Mouse (Mus musculus) MEL (cell line): Measurements from ENCODE around the gene Slx1b. TPM values are rescaled to one million over a fixed set of nuclear protein-coding genes. Genes with fewer than 3 reads are reported as not detected.

ENCODE experiments used
- DNase-seq: peaks from one replicate; pipeline ENCODE4 v3.0.0; 2011; ENCODE audit warnings: low read depth, low spot score
- H3K27ac ChIP-seq: 2 replicates; pipeline ENCODE4 v1.5.1; 2012; ENCODE audit warnings: low read depth, mild to moderate bottlenecking, control low read depth, low read length, moderate library complexity; ENCODE audit not compliant: control insufficient read depth
- H3K27me3 ChIP-seq, 2 experiments: fragments of 150-350 bp in 1 of 2; sonication (generic) in 1 of 2; 2 replicates each; pipeline ENCODE4 v1.6.1; 2012; ENCODE audit warnings: low read length in 2 of 2, mild to moderate bottlenecking in 2 of 2, improper control_type of control experiment in 1 of 2, moderate library complexity in 1 of 2; ENCODE audit not compliant: insufficient read depth in 2 of 2, control insufficient read depth in 1 of 2
- H3K36me3 ChIP-seq, 2 experiments: 2 replicates each; pipeline ENCODE4 v1.6.1; 2012 to 2014; ENCODE audit warnings: low read length in 2 of 2, improper control_type of control experiment in 1 of 2, inconsistent platforms in 1 of 2, mild to moderate bottlenecking in 1 of 2; ENCODE audit not compliant: insufficient read depth in 2 of 2, control insufficient read depth in 1 of 2
- H3K4me1 ChIP-seq, 2 experiments: fragments of 150-350 bp in 1 of 2; sonication (generic) in 1 of 2; 2 replicates each; pipeline ENCODE4 v1.6.1; 2012; ENCODE audit warnings: low read length in 2 of 2, improper control_type of control experiment in 1 of 2, mild to moderate bottlenecking in 1 of 2; ENCODE audit not compliant: insufficient read depth in 2 of 2, control insufficient read depth in 1 of 2
- H3K4me3 ChIP-seq, 2 experiments: fragments of 150-350 bp in 1 of 2; sonication (generic) in 1 of 2; 2 replicates each; pipeline ENCODE4 v1.5.1; 2012; ENCODE audit warnings: low read depth in 2 of 2, low read length in 2 of 2, mild to moderate bottlenecking in 2 of 2, moderate library complexity in 2 of 2, control low read depth in 1 of 2, improper control_type of control experiment in 1 of 2; ENCODE audit not compliant: control insufficient read depth in 1 of 2, insufficient read depth in 1 of 2
- H3K79me2 ChIP-seq: 2 replicates; pipeline ENCODE4 v1.6.1; 2012; ENCODE audit warnings: mild to moderate bottlenecking, low read length, moderate library complexity; ENCODE audit not compliant: control insufficient read depth, poor library complexity, insufficient read depth
- H3K9ac ChIP-seq: 2 replicates; pipeline ENCODE4 v1.6.1; 2012; ENCODE audit warnings: low read depth, mild to moderate bottlenecking, control low read depth, low read length, moderate library complexity; ENCODE audit not compliant: control insufficient read depth, poor library complexity, severe bottlenecking
- H3K9me3 ChIP-seq: fragments of 150-350 bp; sonication (generic); replicated peaks from 2 replicates; pipeline ENCODE4 v1.6.1; 2012; ENCODE audit warnings: mild to moderate bottlenecking, low read length, improper control_type of control experiment, moderate library complexity; ENCODE audit not compliant: insufficient read depth
- BHLHE40 ChIP-seq: IDR thresholded peaks from 2 replicates; pipeline ENCODE4 v1.6.1; 2012; ENCODE audit warnings: low read depth, mild to moderate bottlenecking, inconsistent platforms, low read length, improper control_type of control experiment, borderline replicate concordance
- CHD2 ChIP-seq: IDR thresholded peaks from 2 replicates; pipeline ENCODE4 v1.6.1; 2011; ENCODE audit warnings: low read length, improper control_type of control experiment
- CTCF ChIP-seq, 3 experiments: IDR thresholded peaks in 2 of 3; conservative IDR thresholded peaks in 1 of 3; 2 replicates each; pipeline ENCODE4 v1.5.1; 2011 to 2012; ENCODE audit warnings: low read length in 3 of 3, low read depth in 2 of 3, mild to moderate bottlenecking in 2 of 3, improper control_type of control experiment in 1 of 3, inconsistent platforms in 1 of 3, mixed read lengths in 1 of 3, moderate library complexity in 1 of 3; ENCODE audit not compliant: control insufficient read depth in 1 of 3, insufficient read depth in 1 of 3, poor library complexity in 1 of 3, severe bottlenecking in 1 of 3
- E2F4 ChIP-seq: IDR thresholded peaks from 2 replicates; pipeline ENCODE4 v1.6.1; 2011; ENCODE audit warnings: low read depth, low read length, improper control_type of control experiment, borderline replicate concordance
- EP300 ChIP-seq, 2 experiments: IDR thresholded peaks; 2 replicates each; pipeline ENCODE4 v1.6.1; 2011; ENCODE audit warnings: improper control_type of control experiment in 2 of 2, low read length in 2 of 2, low read depth in 1 of 2, mild to moderate bottlenecking in 1 of 2
- GABPA ChIP-seq: IDR thresholded peaks from 2 replicates; pipeline ENCODE4 v1.6.1; 2012; ENCODE audit warnings: low read depth, mild to moderate bottlenecking, inconsistent platforms, low read length, improper control_type of control experiment, moderate library complexity
- GATA1 ChIP-seq: IDR thresholded peaks from 2 replicates; pipeline ENCODE4 v1.6.1; 2011; ENCODE audit warnings: low read depth, low read length, improper control_type of control experiment
- HCFC1 ChIP-seq: IDR thresholded peaks from 2 replicates; pipeline ENCODE4 v1.6.1; 2012; ENCODE audit warnings: low read depth, mild to moderate bottlenecking, inconsistent platforms, low read length, improper control_type of control experiment, moderate library complexity
- JUND ChIP-seq: IDR thresholded peaks from 2 replicates; pipeline ENCODE4 v1.6.1; 2011; ENCODE audit warnings: low read depth, mild to moderate bottlenecking, improper control_type of control experiment, low read length
- KAT2A ChIP-seq: conservative IDR thresholded peaks from 2 replicates; pipeline ENCODE4 v1.6.1; 2012; ENCODE audit warnings: low read depth, low read length, improper control_type of control experiment, inconsistent platforms
- MAFK ChIP-seq: IDR thresholded peaks from 2 replicates; pipeline ENCODE4 v1.6.1; 2011; ENCODE audit warnings: low read depth, mild to moderate bottlenecking, low read length, improper control_type of control experiment, borderline replicate concordance
- MAX ChIP-seq: IDR thresholded peaks from 2 replicates; pipeline ENCODE4 v1.6.1; 2011; ENCODE audit warnings: low read length, improper control_type of control experiment
- MXI1 ChIP-seq: IDR thresholded peaks from 2 replicates; pipeline ENCODE4 v1.6.1; 2011; ENCODE audit warnings: mild to moderate bottlenecking, low read depth, low read length, improper control_type of control experiment
- MYB ChIP-seq: IDR thresholded peaks from 2 replicates; pipeline ENCODE4 v1.6.1; 2011; ENCODE audit warnings: mild to moderate bottlenecking, low read depth, low read length, improper control_type of control experiment
- MYC ChIP-seq: IDR thresholded peaks from 2 replicates; pipeline ENCODE4 v1.6.1; 2011; ENCODE audit warnings: low read depth, mild to moderate bottlenecking, low read length, improper control_type of control experiment, moderate library complexity
- NELFE ChIP-seq: IDR thresholded peaks from 2 replicates; pipeline ENCODE4 v1.6.1; 2011; ENCODE audit warnings: low read depth, low read length, improper control_type of control experiment
- NRF1 ChIP-seq: IDR thresholded peaks from 2 replicates; pipeline ENCODE4 v1.6.1; 2014; ENCODE audit warnings: low read depth, mild to moderate bottlenecking, inconsistent platforms, low read length, improper control_type of control experiment, moderate library complexity; ENCODE audit not compliant: poor library complexity, insufficient read depth, severe bottlenecking
- POLR2A ChIP-seq, 2 experiments: IDR thresholded peaks; 2 replicates each; pipeline ENCODE4 v1.6.1; 2011 to 2012; ENCODE audit warnings: low read length in 2 of 2, mild to moderate bottlenecking in 2 of 2, control low read depth in 1 of 2, improper control_type of control experiment in 1 of 2, low read depth in 1 of 2, moderate library complexity in 1 of 2; ENCODE audit not compliant: control insufficient read depth in 1 of 2, insufficient read depth in 1 of 2, poor library complexity in 1 of 2
- POLR2AphosphoS2 ChIP-seq: IDR thresholded peaks from 2 replicates; pipeline ENCODE4 v1.6.1; 2011; ENCODE audit warnings: low read length, improper control_type of control experiment
- RCOR1 ChIP-seq: IDR thresholded peaks from 2 replicates; pipeline ENCODE4 v1.6.1; 2012; ENCODE audit warnings: low read depth, mild to moderate bottlenecking, inconsistent platforms, low read length, improper control_type of control experiment
- SIN3A ChIP-seq: IDR thresholded peaks from 2 replicates; pipeline ENCODE4 v1.6.1; 2012; ENCODE audit warnings: low read length, improper control_type of control experiment, inconsistent platforms
- TAL1 ChIP-seq: IDR thresholded peaks from 2 replicates; pipeline ENCODE4 v1.6.1; 2012; ENCODE audit warnings: mild to moderate bottlenecking, inconsistent platforms, low read length, moderate library complexity, mixed read lengths
- TCF12 ChIP-seq: IDR thresholded peaks from 2 replicates; pipeline ENCODE4 v1.6.1; 2014; ENCODE audit warnings: low read depth, mild to moderate bottlenecking, inconsistent platforms, low read length, improper control_type of control experiment, moderate library complexity
- UBTF ChIP-seq: IDR thresholded peaks from 2 replicates; pipeline ENCODE4 v1.6.1; 2012; ENCODE audit warnings: low read depth, mild to moderate bottlenecking, inconsistent platforms, low read length, improper control_type of control experiment, moderate library complexity, borderline replicate concordance; ENCODE audit not compliant: insufficient read depth
- USF1 ChIP-seq: IDR thresholded peaks from 2 replicates; pipeline ENCODE4 v1.6.1; 2014; ENCODE audit warnings: low read depth, mild to moderate bottlenecking, inconsistent platforms, low read length, improper control_type of control experiment, moderate library complexity
- USF2 ChIP-seq, 2 experiments: IDR thresholded peaks; 2 replicates each; pipeline ENCODE4 v1.6.1; 2011 to 2012; ENCODE audit warnings: improper control_type of control experiment in 2 of 2, low read length in 2 of 2, borderline replicate concordance in 1 of 2, inconsistent platforms in 1 of 2, low read depth in 1 of 2, mild to moderate bottlenecking in 1 of 2; ENCODE audit not compliant: insufficient read depth in 1 of 2
- ZKSCAN1 ChIP-seq: IDR thresholded peaks from 2 replicates; pipeline ENCODE4 v1.6.1; 2012; ENCODE audit warnings: low read depth, mild to moderate bottlenecking, inconsistent platforms, low read length, improper control_type of control experiment, moderate library complexity
- ZMIZ1 ChIP-seq: IDR thresholded peaks from 2 replicates; pipeline ENCODE4 v1.6.1; 2012; ENCODE audit warnings: low read depth, mild to moderate bottlenecking, inconsistent platforms, low read length, improper control_type of control experiment, moderate library complexity
- polyA plus RNA-seq, 2 experiments: library from polyadenylated mRNA; stranded (reverse) in 1 of 2; unstranded in 1 of 2; fragments of >175 nt in 1 of 2; fragments of >200 nt in 1 of 2; gene quantifications; 2 replicates each; pipeline versions ENCODE4 v1.2.1 to v1.2.4; 2012; ENCODE audit warnings: low replicate concordance in 2 of 2, low read depth in 1 of 2; ENCODE audit not compliant: insufficient read length in 2 of 2, insufficient read depth in 1 of 2, missing spikeins in 1 of 2
- total RNA-seq: library from RNA; depleted of rRNA; stranded (reverse); fragments of 300-350 nt; gene quantifications from 2 replicates; pipeline ENCODE4 v1.2.3, GENCODE M21; 2012

The Slx1b gene
- total and polyA plus RNA-seq, 3 experiments, result 4.6 to 10.2 TPM; not detected in 1

- H3K9ac ChIP-seq, result peak overlapping the region; percentile 76
- H3K9me3 ChIP-seq, result no peaks in the 10 kb centered on the region
- H3K79me2 ChIP-seq, result peaks cover 35% of the 10 kb centered on the region
- peaks cover 11 to 39% of the 10 kb centered on the region in 2 experiments; a peak in 3 of 4 replicates for H3K4me1 ChIP-seq
- peak overlapping the region; percentile 93 for H3K27ac ChIP-seq
- DNase-seq, result no peak
- peak overlapping the region in 1 of 2 experiments; percentile 6; a peak in 1 of 4 replicates for H3K4me3 ChIP-seq
- H3K27me3 ChIP-seq, result no peaks in the 10 kb centered on the region
- H3K36me3 ChIP-seq, result peaks cover 0 to 30% of the 10 kb centered on the region in 2 experiments; a peak in 2 of 4 replicates
- TF ChIP-seq CTCF (IDR thresholded peaks at IDR 0.05 in 2 of 3, conservative IDR thresholded peaks at IDR 0.05 in 1 of 3; ENCODE audit: control insufficient read depth in 1 of 3, insufficient read depth in 1 of 3, low read depth in 2 of 3, low read length in 3 of 3, poor library complexity in 1 of 3, severe bottlenecking in 1 of 3) (no peak), POLR2A (IDR thresholded peaks at IDR 0.05; ENCODE audit: control insufficient read depth in 1 of 2, insufficient read depth in 1 of 2, low read depth in 1 of 2, low read length in 2 of 2, poor library complexity in 1 of 2) (peak in 1 of 2 experiments; percentile 13; a peak in 1 of 4 replicates)
These were observed 6.2 kb upstream of the Slx1b start for GRCm38 (mm10) chr7:126701559-126702357.

GRCm38 (mm10) chr7:126701070-126701469, 5.5 kb upstream of the Slx1b start:
- peak overlapping the region; percentile 27; the same call in 1 of the 2 replicates for H3K27ac ChIP-seq
- peaks cover 0 to 32% of the 10 kb centered on the region in 2 experiments; a peak in 2 of 4 replicates for H3K36me3 ChIP-seq
- H3K9ac ChIP-seq, result peak overlapping the region; percentile 40
- H3K79me2 ChIP-seq, result peaks cover 42% of the 10 kb centered on the region
- peak; percentile 92 for DNase-seq
- no peak overlapping the region for H3K4me3 ChIP-seq
- H3K4me1 ChIP-seq, result peaks cover 11 to 41% of the 10 kb centered on the region in 2 experiments; a peak in 3 of 4 replicates
- H3K9me3 ChIP-seq, result no peaks in the 10 kb centered on the region
- H3K27me3 ChIP-seq, result no peaks in the 10 kb centered on the region
- TF ChIP-seq CHD2, result no peak
- TF ChIP-seq MAX, result peak; percentile 88
- TF ChIP-seq JUND, result no peak
- no peak for TF ChIP-seq TAL1
- no peak for TF ChIP-seq KAT2A
- TF ChIP-seq ZKSCAN1, result no peak
- no peak for TF ChIP-seq NELFE
- no peak for TF ChIP-seq GABPA
- no peak for TF ChIP-seq EP300 (IDR thresholded peaks at IDR 0.05; ENCODE audit: low read depth in 1 of 2, low read length in 2 of 2)
- no peak for TF ChIP-seq E2F4
- TF ChIP-seq MYB, result no peak
- no peak for TF ChIP-seq MAFK
- TF ChIP-seq USF1, result peak; percentile 94
- TF ChIP-seq UBTF, result no peak
- no peak for TF ChIP-seq NRF1
- TF ChIP-seq GATA1, result no peak
- no peak for TF ChIP-seq BHLHE40
- TF ChIP-seq POLR2A (IDR thresholded peaks at IDR 0.05; ENCODE audit: control insufficient read depth in 1 of 2, insufficient read depth in 1 of 2, low read depth in 1 of 2, low read length in 2 of 2, poor library complexity in 1 of 2), result peak in 1 of 2 experiments; percentile 38; a peak in 1 of 4 replicates
- TF ChIP-seq HCFC1, result peak; percentile 56; the same call in 1 of the 2 replicates
- 0 out of 2 replicates have a peak, but pooled peaks have one; percentile 45 for TF ChIP-seq MYC
- TF ChIP-seq TCF12, result no peak
- TF ChIP-seq CTCF (IDR thresholded peaks at IDR 0.05 in 2 of 3, conservative IDR thresholded peaks at IDR 0.05 in 1 of 3; ENCODE audit: control insufficient read depth in 1 of 3, insufficient read depth in 1 of 3, low read depth in 2 of 3, low read length in 3 of 3, poor library complexity in 1 of 3, severe bottlenecking in 1 of 3), result peak; percentile 88 to 95 (median 89)
- TF ChIP-seq SIN3A, result no peak; the same call in 1 of the 2 replicates
- no peak for TF ChIP-seq POLR2AphosphoS2
- no peak for TF ChIP-seq ZMIZ1
- TF ChIP-seq USF2 (IDR thresholded peaks at IDR 0.05; ENCODE audit: borderline replicate concordance in 1 of 2, insufficient read depth in 1 of 2, low read depth in 1 of 2, low read length in 2 of 2), result peak in 1 of 2 experiments; percentile 63; a peak in 2 of 4 replicates
- TF ChIP-seq MXI1, result peak; percentile 73
- no peak for TF ChIP-seq RCOR1
